Mouse (Mus musculus): ENCODE results near the gene Gm382. TPM values are rescaled to one million over a fixed set of nuclear protein-coding genes. Genes with fewer than 3 reads are reported as not detected.

The Gm382 gene
- total RNA-seq (2023) = not detected

GRCm38 (mm10) chrX:127039672-127040071 lies at the start of gene Gm382:
TSS of gene Gm382 (plus strand) at chrX:127039972.

Other genes with a start within 250 kb of the Gm382 start
- not detected for gene 4932411N23Rik, start 224.1 kb upstream of the Gm382 start, total RNA-seq (2023)

Measured in neutrophil, adult 59 days (primary cell).